Mouse (Mus musculus): ENCODE measurements around the gene P2rx4. TPM values are rescaled to one million over a fixed set of nuclear protein-coding genes. Genes with fewer than 3 reads are reported as not detected.

P2rx4 gene
- polyA plus RNA-seq, 2 experiments, result 12.2 to 19.9 TPM

DNA sequence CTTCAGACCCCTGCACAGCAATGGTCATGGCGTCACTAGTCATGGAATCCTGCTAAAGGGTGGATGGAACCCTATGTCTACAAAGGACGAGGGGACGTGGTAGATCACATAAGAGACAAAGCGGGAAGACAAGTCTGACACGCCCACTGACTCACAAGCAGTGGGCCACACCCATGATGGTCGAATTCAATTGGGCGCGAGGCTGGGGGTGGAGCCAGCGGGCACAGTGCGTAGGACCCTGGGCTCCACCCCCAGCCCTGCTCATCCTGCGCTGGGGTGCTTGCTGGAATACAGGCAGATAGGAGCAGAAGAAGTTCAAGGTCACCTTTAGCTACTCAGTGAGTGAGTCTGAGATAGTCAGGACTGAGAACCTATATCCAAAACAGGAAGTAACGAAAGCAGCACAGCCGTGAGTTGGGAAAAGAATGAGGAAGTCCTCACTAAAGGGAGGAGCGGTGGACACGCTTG lies 61.8 kb downstream of the P2rx4 start:
- ATAC-seq (ENCODE audit: insufficient read depth) (peak; percentile 70), DNase-seq (ENCODE audit: low read depth in 3 of 3, low spot score in 3 of 3) (peak in 2 of 3 experiments; percentile 40 to 41)
- no peaks in the 10 kb centered on the region for H3K27me3 ChIP-seq (ENCODE audit: control insufficient read depth, insufficient read depth, low read length)
- no peak overlapping the region for H3K4me2 ChIP-seq (ENCODE audit: low read depth)
- H3K9ac ChIP-seq (replicated peaks), result no peak overlapping the region
- no peaks in the 10 kb centered on the region for H3K36me3 ChIP-seq (replicated peaks; ENCODE audit: control insufficient read depth, insufficient read depth, low read depth)
- no peak overlapping the region for H3K4me3 ChIP-seq (ENCODE audit: insufficient read depth in 1 of 2, low read depth in 2 of 2, low read length in 2 of 2)
- WGBS (ENCODE audit: insufficient replicate concordance), result 54% methylated on average over 15 of the region's 15 CpGs
- no peak overlapping the region for H3K27ac ChIP-seq
- no peaks in the 10 kb centered on the region for H3K9me3 ChIP-seq (ENCODE audit: control insufficient read depth, low read length)
- TF ChIP-seq EP300 (IDR thresholded peaks at IDR 0.05; ENCODE audit: low read depth) (no peak), CTCF (IDR thresholded peaks at IDR 0.05; ENCODE audit: low read depth) (no peak)
- H3K4me1 ChIP-seq (replicated peaks; ENCODE audit: control insufficient read depth in 2 of 2, insufficient read depth in 2 of 2, low read length in 1 of 2), result peaks cover 3 to 15% of the 10 kb centered on the region in 2 experiments; a peak in 3 of 4 replicates

DNA sequence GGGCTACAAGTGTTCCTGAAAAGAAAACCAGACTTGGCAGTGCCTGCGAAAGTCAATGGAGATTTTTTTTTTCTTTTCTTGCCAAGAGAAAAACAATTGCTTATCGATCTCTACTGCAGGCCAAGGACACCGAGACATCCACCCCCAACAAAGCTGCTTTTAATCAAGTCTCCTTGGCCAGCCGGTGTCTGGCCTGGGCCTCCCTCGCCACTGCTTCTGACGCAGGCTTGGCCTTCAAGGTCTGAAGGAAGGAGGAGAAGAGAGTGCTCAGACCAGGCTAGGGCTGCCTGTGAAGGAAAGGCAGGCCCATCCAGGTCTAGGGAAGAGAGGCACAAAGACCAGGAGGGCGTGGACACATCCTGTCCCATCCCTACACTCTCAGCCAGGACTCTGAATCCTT lies 63.0 kb downstream of the P2rx4 start:
- H3K4me1 ChIP-seq (replicated peaks; ENCODE audit: control insufficient read depth in 2 of 2, insufficient read depth in 2 of 2, low read length in 1 of 2), result peaks cover 7 to 22% of the 10 kb centered on the region in 2 experiments; a peak in 3 of 4 replicates
- H3K4me3 ChIP-seq (ENCODE audit: insufficient read depth in 1 of 2, low read depth in 2 of 2, low read length in 2 of 2), result no peak overlapping the region
- 58% methylated on average over 7 of the region's 7 CpGs for WGBS (ENCODE audit: insufficient replicate concordance)
- no peak overlapping the region for H3K4me2 ChIP-seq (ENCODE audit: low read depth)
- H3K27ac ChIP-seq, result no peak overlapping the region
- no peaks in the 10 kb centered on the region for H3K27me3 ChIP-seq (ENCODE audit: control insufficient read depth, insufficient read depth, low read length)
- no peaks in the 10 kb centered on the region for H3K9me3 ChIP-seq (ENCODE audit: control insufficient read depth, low read length)
- ATAC-seq (ENCODE audit: insufficient read depth), result no peak
- DNase-seq (ENCODE audit: low read depth in 3 of 3, low spot score in 3 of 3), result no peak
- H3K9ac ChIP-seq (replicated peaks), result no peak overlapping the region
- TF ChIP-seq CTCF (IDR thresholded peaks at IDR 0.05; ENCODE audit: low read depth), result no peak
- TF ChIP-seq EP300 (IDR thresholded peaks at IDR 0.05; ENCODE audit: low read depth), result no peak
- H3K36me3 ChIP-seq (replicated peaks; ENCODE audit: control insufficient read depth, insufficient read depth, low read depth), result no peaks in the 10 kb centered on the region

DNA sequence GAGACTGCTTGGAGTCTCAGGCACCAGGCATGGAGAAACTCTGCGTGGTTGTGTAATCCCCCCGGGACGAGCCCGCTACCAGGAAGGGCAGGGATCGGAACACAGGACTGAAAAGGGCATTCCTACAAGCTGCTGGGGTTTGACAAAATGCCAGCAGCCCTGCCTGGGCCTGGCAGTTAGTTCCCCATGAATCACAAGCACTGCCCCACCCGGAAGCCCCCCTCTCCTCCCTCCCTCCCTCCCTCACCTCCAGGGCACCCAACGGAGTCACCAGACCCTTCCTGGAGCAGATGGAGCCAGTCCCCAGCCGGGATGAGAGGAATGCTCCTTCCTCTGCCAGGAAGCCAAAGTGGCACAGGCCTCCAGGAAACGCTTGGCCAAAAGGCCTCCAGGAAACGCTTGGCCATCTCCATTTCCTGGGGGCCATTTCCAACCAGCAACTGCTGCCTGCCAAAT lies 63.5 kb downstream of the P2rx4 start:
- H3K9me3 ChIP-seq (ENCODE audit: control insufficient read depth, low read length), result no peaks in the 10 kb centered on the region
- no peak overlapping the region for H3K9ac ChIP-seq (replicated peaks)
- H3K4me1 ChIP-seq (replicated peaks; ENCODE audit: control insufficient read depth in 2 of 2, insufficient read depth in 2 of 2, low read length in 1 of 2), result peaks cover 7 to 24% of the 10 kb centered on the region in 2 experiments; a peak in 3 of 4 replicates
- H3K4me3 ChIP-seq (ENCODE audit: insufficient read depth in 1 of 2, low read depth in 2 of 2, low read length in 2 of 2), result no peak overlapping the region
- 31% methylated on average over 10 of the region's 10 CpGs for WGBS (ENCODE audit: insufficient replicate concordance)
- ATAC-seq (ENCODE audit: insufficient read depth), result no peak
- no peak overlapping the region for H3K27ac ChIP-seq
- H3K27me3 ChIP-seq (ENCODE audit: control insufficient read depth, insufficient read depth, low read length), result no peaks in the 10 kb centered on the region
- no peaks in the 10 kb centered on the region for H3K36me3 ChIP-seq (replicated peaks; ENCODE audit: control insufficient read depth, insufficient read depth, low read depth)
- H3K4me2 ChIP-seq (ENCODE audit: low read depth), result no peak overlapping the region
- no peak for DNase-seq (ENCODE audit: low read depth in 3 of 3, low spot score in 3 of 3)
- TF ChIP-seq EP300 (IDR thresholded peaks at IDR 0.05; ENCODE audit: low read depth) (no peak), CTCF (IDR thresholded peaks at IDR 0.05; ENCODE audit: low read depth) (no peak)

DNA sequence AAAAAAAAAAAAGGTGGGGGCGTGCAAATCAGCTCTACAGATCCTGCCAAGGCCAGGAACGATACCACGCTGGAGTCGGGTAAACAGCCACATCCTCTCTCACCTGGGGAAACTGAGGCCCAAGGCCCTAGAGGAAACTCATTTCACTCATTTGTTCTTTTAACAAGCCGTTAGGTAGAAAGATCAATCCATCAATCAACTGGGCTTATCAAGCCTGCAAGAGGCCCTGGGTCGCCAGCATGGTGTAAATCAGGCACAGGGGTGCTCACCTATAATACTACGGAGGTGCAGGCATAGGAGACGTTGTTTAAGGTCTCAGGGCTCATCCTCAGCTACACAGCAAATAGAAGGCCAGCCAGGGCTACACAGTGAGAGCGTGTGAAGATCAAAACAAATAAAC lies 64.1 kb downstream of the P2rx4 start:
- WGBS (ENCODE audit: insufficient replicate concordance), result 34% methylated on average over 9 of the region's 9 CpGs

DNA sequence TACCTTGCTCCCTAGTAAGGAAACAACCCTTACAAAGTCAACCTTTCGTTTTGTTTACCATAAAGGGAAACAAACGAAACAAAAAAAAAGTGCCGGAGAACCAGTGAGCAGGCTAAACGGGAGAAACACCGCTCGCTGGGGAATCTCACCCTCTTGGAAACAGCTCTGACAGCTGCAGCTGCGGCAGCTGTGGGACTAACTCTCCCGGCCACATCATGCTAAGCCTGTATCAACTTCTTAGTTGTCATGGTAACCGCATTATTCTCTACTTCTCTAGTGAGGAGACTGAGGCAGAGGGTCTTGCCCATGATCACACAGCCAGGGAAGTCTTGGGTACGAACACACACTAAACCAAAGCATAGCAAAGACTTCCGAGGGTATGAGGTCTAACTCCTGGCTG lies 66.4 kb downstream of the P2rx4 start:
- Histone ChIP-seq H3K9me3 (ENCODE audit: control insufficient read depth, low read length) (no peaks in the 10 kb centered on the region), H3K4me3 (ENCODE audit: insufficient read depth in 1 of 2, low read depth in 2 of 2, low read length in 2 of 2) (no peak overlapping the region), H3K4me2 (ENCODE audit: low read depth) (no peak overlapping the region), H3K4me1 (replicated peaks; ENCODE audit: control insufficient read depth in 2 of 2, insufficient read depth in 2 of 2, low read length in 1 of 2) (peaks cover 7 to 27% of the 10 kb centered on the region in 2 experiments; a peak in 3 of 4 replicates), H3K27me3 (ENCODE audit: control insufficient read depth, insufficient read depth, low read length) (no peaks in the 10 kb centered on the region), H3K9ac (replicated peaks) (no peak overlapping the region), H3K36me3 (replicated peaks; ENCODE audit: control insufficient read depth, insufficient read depth, low read depth) (no peaks in the 10 kb centered on the region), H3K27ac (no peak overlapping the region)
- WGBS (ENCODE audit: insufficient replicate concordance), result 81% methylated on average over 11 of the region's 11 CpGs
- TF ChIP-seq CTCF (IDR thresholded peaks at IDR 0.05; ENCODE audit: low read depth), result no peak
- no peak for TF ChIP-seq EP300 (IDR thresholded peaks at IDR 0.05; ENCODE audit: low read depth)
- DNase-seq (ENCODE audit: low read depth in 3 of 3, low spot score in 3 of 3) (no peak), ATAC-seq (ENCODE audit: insufficient read depth) (no peak)

More for the DNA sequence above, 64.1 kb downstream of the P2rx4 start:
- Histone ChIP-seq H3K4me3 (ENCODE audit: insufficient read depth in 1 of 2, low read depth in 2 of 2, low read length in 2 of 2) (no peak overlapping the region), H3K36me3 (replicated peaks; ENCODE audit: control insufficient read depth, insufficient read depth, low read depth) (no peaks in the 10 kb centered on the region), H3K4me2 (ENCODE audit: low read depth) (no peak overlapping the region), H3K9ac (replicated peaks) (no peak overlapping the region), H3K27me3 (ENCODE audit: control insufficient read depth, insufficient read depth, low read length) (no peaks in the 10 kb centered on the region), H3K4me1 (replicated peaks; ENCODE audit: control insufficient read depth in 2 of 2, insufficient read depth in 2 of 2, low read length in 1 of 2) (peaks cover 7 to 24% of the 10 kb centered on the region in 2 experiments; a peak in 3 of 4 replicates), H3K27ac (no peak overlapping the region), H3K9me3 (ENCODE audit: control insufficient read depth, low read length) (no peaks in the 10 kb centered on the region)
- DNase-seq (ENCODE audit: low read depth in 3 of 3, low spot score in 3 of 3), result no peak
- TF ChIP-seq EP300 (IDR thresholded peaks at IDR 0.05; ENCODE audit: low read depth) (no peak), CTCF (IDR thresholded peaks at IDR 0.05; ENCODE audit: low read depth) (no peak)
- no peak for ATAC-seq (ENCODE audit: insufficient read depth)

All from liver, embryonic 14.5 days (tissue).